Comparison of ENCODE assay signal across 11 mouse cellular contexts in the genomic region with DNA sequence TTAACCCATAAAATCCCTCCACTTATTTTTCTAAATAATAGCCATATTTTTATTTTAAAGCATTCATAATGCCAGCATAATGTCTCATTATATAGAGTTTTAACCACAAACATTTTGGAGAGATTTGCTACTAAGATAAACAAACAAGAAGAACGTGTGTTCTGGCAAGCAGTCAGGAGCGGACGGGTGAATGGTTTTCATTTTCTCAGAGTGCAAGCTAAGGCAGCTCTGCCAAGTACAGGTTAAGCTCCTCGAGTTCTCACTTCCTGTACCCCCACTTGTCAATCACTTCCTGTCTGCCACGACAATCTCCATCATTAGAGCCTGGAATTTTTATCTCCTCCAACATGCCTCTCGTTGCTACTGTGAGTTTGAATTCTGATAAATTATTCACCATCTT. TPM values are rescaled to one million over a fixed set of nuclear protein-coding genes. Genes with fewer than 3 reads are reported as not detected.
A peak's percentile ranks its signal among the peaks of the same experiment; 100 is the strongest.
DNase-seq lines count a peak whose midpoint lies in the region; ATAC-seq and TF ChIP-seq lines count a peak whose summit lies in the region.
"Had no signal": no experiment of that assay in that cellular context is flagged by ENCODE, and none has a peak within 500 bp of the region (broad histone marks: within the 10 kb centered on the region; RNA-seq: fewer than 3 reads in every experiment).

No protein-coding gene starts in this region.

- no peak for TF ChIP-seq CTCF in heart, adult 2 months (IDR thresholded peaks at IDR 0.05)

- peaks cover 2% of the 10 kb centered on the region; the same call in 1 of the 2 replicates for H3K36me3 ChIP-seq in heart, adult 2 months (ENCODE audit: control insufficient read depth, insufficient read depth, low read length)
- peaks cover 5% of the 10 kb centered on the region; the same call in 1 of the 2 replicates for H3K36me3 ChIP-seq in midbrain, embryonic 10.5 days
- H3K36me3 ChIP-seq in midbrain, embryonic 11.5 days (ENCODE audit: control insufficient read depth, insufficient read depth, low read length): no peaks in the 10 kb centered on the region
- H3K36me3 ChIP-seq in limb, embryonic 14.5 days (ENCODE audit: control insufficient read depth, insufficient read depth, low read length): peaks cover 9% of the 10 kb centered on the region
- H3K36me3 ChIP-seq: liver, embryonic 15.5 days had no signal

- no peaks in the 10 kb centered on the region for H3K27me3 ChIP-seq in heart, adult 2 months (ENCODE audit: control insufficient read depth, insufficient read depth, low read length)
- H3K27me3 ChIP-seq in midbrain, embryonic 10.5 days (ENCODE audit: low read depth, poor library complexity, severe bottlenecking): peaks cover 76% of the 10 kb centered on the region
- H3K27me3 ChIP-seq in midbrain, embryonic 11.5 days (ENCODE audit: control insufficient read depth, insufficient read depth, low read length): peaks cover 30% of the 10 kb centered on the region
- H3K27me3 ChIP-seq in limb, embryonic 14.5 days (ENCODE audit: control insufficient read depth, insufficient read depth, low read length): 0 out of 2 replicates have a peak, but pooled peaks cover 17% of the 10 kb centered on the region

- intact Hi-C loops in heart, adult 2 months (cut with DNase I): loop anchor here (1.0 to 5.0 kb wide), 2 partner anchors 9 to 609 kb away; no protein-coding TSS in a partner anchor

- no peak overlapping the region for H3K4me2 ChIP-seq in midbrain, embryonic 11.5 days
- peak overlapping the region; percentile 47 for H3K4me2 ChIP-seq in limb, embryonic 14.5 days (replicated peaks; ENCODE audit: low read depth, low read length, severe bottlenecking)
- H3K4me2 ChIP-seq: liver, embryonic 15.5 days had no signal

- H3K9me3 ChIP-seq in midbrain, embryonic 10.5 days (replicated peaks): no peaks in the 10 kb centered on the region
- H3K9me3 ChIP-seq in midbrain, embryonic 11.5 days (ENCODE audit: control insufficient read depth, low read length): no peaks in the 10 kb centered on the region
- no peaks in the 10 kb centered on the region for H3K9me3 ChIP-seq in limb, embryonic 14.5 days (ENCODE audit: control insufficient read depth, low read length)
- H3K9me3 ChIP-seq: liver, embryonic 15.5 days had no signal

- no peak overlapping the region for H3K9ac ChIP-seq in heart, adult 2 months (ENCODE audit: low read depth, low read length)
- no peak overlapping the region for H3K9ac ChIP-seq in midbrain, embryonic 11.5 days (ENCODE audit: low read length)
- peak overlapping the region; percentile 53 for H3K9ac ChIP-seq in limb, embryonic 14.5 days (ENCODE audit: low read depth, low read length, severe bottlenecking)
- H3K9ac ChIP-seq: forebrain, postnatal 0 days; liver, embryonic 15.5 days had no signal

- no peak for TF ChIP-seq POLR2A in heart, adult 2 months (IDR thresholded peaks at IDR 0.05; ENCODE audit: insufficient read depth, low read depth, low read length)
- no peak for TF ChIP-seq POLR2A in limb, embryonic 14.5 days (IDR thresholded peaks at IDR 0.05; ENCODE audit: borderline replicate concordance, extremely low read depth, insufficient read depth, insufficient read length)

- H3K79me2 ChIP-seq in heart, adult 2 months (replicated peaks; ENCODE audit: control insufficient read depth, insufficient read depth, low read length): no peaks in the 10 kb centered on the region

- H3K4me3 ChIP-seq in heart, adult 2 months: no peak overlapping the region; the same call in 1 of the 2 replicates
- no peak overlapping the region for H3K4me3 ChIP-seq in midbrain, embryonic 10.5 days
- no peak overlapping the region for H3K4me3 ChIP-seq in midbrain, embryonic 11.5 days (ENCODE audit: low read depth, low read length)
- H3K4me3 ChIP-seq in limb, embryonic 14.5 days (replicated peaks; ENCODE audit: low read length): peak overlapping the region; percentile 19
- H3K4me3 ChIP-seq: liver, embryonic 15.5 days had no signal

- peaks cover 24% of the 10 kb centered on the region for H3K4me1 ChIP-seq in heart, adult 2 months (ENCODE audit: control insufficient read depth, insufficient read depth, low read length)
- peaks cover 83% of the 10 kb centered on the region for H3K4me1 ChIP-seq in midbrain, embryonic 10.5 days
- peaks cover 35% of the 10 kb centered on the region for H3K4me1 ChIP-seq in midbrain, embryonic 11.5 days (ENCODE audit: control insufficient read depth, insufficient read depth, low read length)
- peaks cover 83% of the 10 kb centered on the region for H3K4me1 ChIP-seq in limb, embryonic 14.5 days (ENCODE audit: control insufficient read depth, insufficient read depth, low read length)
- H3K4me1 ChIP-seq: liver, embryonic 15.5 days had no signal

- peak overlapping the region; percentile 81 for H3K27ac ChIP-seq in heart, adult 2 months
- 0 out of 2 replicates have a peak overlapping the region, but pooled peaks have one; percentile 75 for H3K27ac ChIP-seq in midbrain, embryonic 10.5 days (replicated peaks)
- H3K27ac ChIP-seq in midbrain, embryonic 11.5 days (ENCODE audit: low read depth, low read length): no peak overlapping the region
- peak overlapping the region; percentile 63 for H3K27ac ChIP-seq in limb, embryonic 14.5 days (replicated peaks; ENCODE audit: low read depth, low read length)
- H3K27ac ChIP-seq: liver, embryonic 15.5 days had no signal

- no peak for ATAC-seq in midbrain, embryonic 11.5 days (ENCODE audit: low FRiP score)
- no peak for ATAC-seq in limb, embryonic 14.5 days (ENCODE audit: low FRiP score, low read depth)
- ATAC-seq: forebrain, postnatal 0 days had no signal

- TF ChIP-seq EP300 in heart, adult 2 months (IDR thresholded peaks at IDR 0.05; ENCODE audit: insufficient read depth, low read depth, low read length): no peak

- no peak for DNase-seq in heart, adult 2 months
- DNase-seq in heart, adult 18-20 months: no peak
- no peak for DNase-seq in midbrain, embryonic 10.5 days (ENCODE audit: low spot score)
- DNase-seq in midbrain, embryonic 11.5 days (ENCODE audit: low spot score, missing footprints): no peak
- no peak for DNase-seq in limb, embryonic 14.5 days (ENCODE audit: low spot score)
- no peak for DNase-seq in cerebellum, adult 11-12 months
- no peak for DNase-seq in thymus, postnatal 4 days
- no peak for DNase-seq in B cell, adult 2 months
- DNase-seq: forebrain, postnatal 0 days had no signal

- 17% methylated on average over 6 of the region's 6 CpGs for WGBS in heart, adult 2 months
- WGBS in midbrain, embryonic 10.5 days: 55% methylated on average over 6 of the region's 6 CpGs
- WGBS in midbrain, embryonic 11.5 days: 50% methylated on average over 6 of the region's 6 CpGs
- 8% methylated on average over 6 of the region's 6 CpGs for WGBS in limb, embryonic 14.5 days

RNA-seq across cellular contexts. Expression of a gene that starts 13.4 kb away (rescaled TPM):
- total RNA-seq in heart, adult 2 months (2021): 1 to 10 TPM; 6.1 to 7.5 TPM
- polyA plus RNA-seq in heart, adult 2 months (2012; rRNA removed): 5.0 and 6.0 TPM in 2 replicates
- total RNA-seq in heart, adult 18-20 months (2021): 1 to 10 TPM; 4.7 to 5.5 TPM
- 3.2 and 5.4 TPM in 2 replicates for polyA plus RNA-seq in midbrain, embryonic 10.5 days (2016; fragmentation: Nextera tagmentation; extraction: Ambion mirVana)
- polyA plus RNA-seq in midbrain, embryonic 11.5 days (2014; fragmentation: Nextera tagmentation; extraction: Ambion mirVana): 11.2 and 12.7 TPM in 2 replicates
- 80.3 and 93.2 TPM in 2 replicates for polyA plus RNA-seq in limb, embryonic 14.5 days (2012; rRNA removed)
- polyA plus RNA-seq in limb, embryonic 14.5 days (2014; fragmentation: Nextera tagmentation; extraction: Ambion mirVana): 15.3 and 17.8 TPM in 2 replicates
- total RNA-seq: neutrophil, adult 5-6 weeks had no signal
